Mouse (Mus musculus) spleen, postnatal 14 days (tissue): ENCODE measurements around the gene Fam229b.

Source experiments
- DNase-seq, 2 experiments: peaks; one replicate each; pipeline ENCODE4 v3.0.0; 2021 to 2022; ENCODE audit warnings: low spot score in 2 of 2

Fam229b gene

GRCm38 (mm10) chr10:39133462-39134310, at the start of gene Fam229b, which contains the start of gene Tube1:
Gene Fam229b, minus strand, starts transcription at chr10:39133914.
Gene Tube1, plus strand, starts transcription at chr10:39133976.
- DNase-seq = peak; percentile 58 to 78

- no peak for DNase-seq
Measured at GRCm38 (mm10) chr10:39176981-39177380, 43.3 kb upstream of the Fam229b start.

- no peak for DNase-seq
Measured at GRCm38 (mm10) chr10:39173077-39173476, 39.4 kb upstream of the Fam229b start.

- no peak for DNase-seq
Measured at GRCm38 (mm10) chr10:39172540-39172931, 38.8 kb upstream of the Fam229b start.

GRCm38 (mm10) chr10:39171603-39172539, 38.2 kb upstream of the Fam229b start:
- peak; percentile 71 to 78 for DNase-seq

GRCm38 (mm10) chr10:39171134-39171533, 37.4 kb upstream of the Fam229b start:
- DNase-seq = peak; percentile 77 to 84

- DNase-seq = no peak
Measured at GRCm38 (mm10) chr10:39170706-39171105, 37.0 kb upstream of the Fam229b start.

GRCm38 (mm10) chr10:39170181-39170580, 36.5 kb upstream of the Fam229b start:
- peak; percentile 39 to 68 for DNase-seq

- no peak for DNase-seq
Measured at GRCm38 (mm10) chr10:39169642-39170041, 35.9 kb upstream of the Fam229b start.

- no peak for DNase-seq
Measured at GRCm38 (mm10) chr10:39167611-39168010, 33.9 kb upstream of the Fam229b start.

- no peak for DNase-seq
Measured at GRCm38 (mm10) chr10:39165632-39166115, 32.0 kb upstream of the Fam229b start.

GRCm38 (mm10) chr10:39163694-39164093, 30.0 kb upstream of the Fam229b start, which contains the start of gene Ccn6:
Gene Ccn6, minus strand, starts transcription at chr10:39163794.
- no peak for DNase-seq

- no peak for DNase-seq
Measured at GRCm38 (mm10) chr10:39162666-39163484, 29.2 kb upstream of the Fam229b start.

- DNase-seq = no peak
Measured at GRCm38 (mm10) chr10:39161406-39161805, 27.7 kb upstream of the Fam229b start.

GRCm38 (mm10) chr10:39158306-39158705, 24.6 kb upstream of the Fam229b start:
- DNase-seq = no peak

GRCm38 (mm10) chr10:39157321-39157720, 23.6 kb upstream of the Fam229b start:
- no peak for DNase-seq

- no peak for DNase-seq
Measured at GRCm38 (mm10) chr10:39156719-39157118, 23.0 kb upstream of the Fam229b start.

- no peak for DNase-seq
Measured at GRCm38 (mm10) chr10:39142216-39142615, 8.5 kb upstream of the Fam229b start.

GRCm38 (mm10) chr10:39141401-39141800, 7.7 kb upstream of the Fam229b start:
- DNase-seq = no peak

- no peak for DNase-seq
Measured at GRCm38 (mm10) chr10:39140843-39141242, 7.1 kb upstream of the Fam229b start.

GRCm38 (mm10) chr10:39138761-39139160, 5.0 kb upstream of the Fam229b start:
- no peak for DNase-seq
